Mouse (Mus musculus): ENCODE measurements around the gene Bsg. TPM values are rescaled to one million over a fixed set of nuclear protein-coding genes. Genes with fewer than 3 reads are reported as not detected.

The Bsg gene
- polyA plus RNA-seq, 1 experiment from 2014 or later: 1,048 TPM

- peaks cover 52% of the 10 kb centered on the region for H3K36me3 ChIP-seq (ENCODE audit: insufficient read depth, low read length)
These were observed 15.1 kb upstream of the Bsg start for GRCm38 (mm10) chr10:79689178-79689577.

GRCm38 (mm10) chr10:79691986-79692548 is 12.2 kb upstream of the Bsg start:
- H3K27ac ChIP-seq (ENCODE audit: low read length): no peak overlapping the region
- no peak overlapping the region for H3K4me2 ChIP-seq (replicated peaks; ENCODE audit: low read depth, low read length)
- peaks cover 23% of the 10 kb centered on the region for H3K36me3 ChIP-seq (ENCODE audit: insufficient read depth, low read length)
- peaks cover 12% of the 10 kb centered on the region; the same call in 1 of the 2 replicates for H3K4me1 ChIP-seq (ENCODE audit: insufficient read depth, low read length)
- H3K27me3 ChIP-seq (ENCODE audit: insufficient read depth, low read length): no peaks in the 10 kb centered on the region
- H3K4me3 ChIP-seq (ENCODE audit: low read length): no peak overlapping the region
- 95% methylated on average over 2 of the region's 2 CpGs for WGBS
- no peak overlapping the region for H3K9ac ChIP-seq (replicated peaks; ENCODE audit: low read length)
- no peak for ATAC-seq (ENCODE audit: low FRiP score, low TSS enrichment)
- peaks cover 6% of the 10 kb centered on the region; the same call in 1 of the 2 replicates for H3K9me3 ChIP-seq (ENCODE audit: low read length)

More at GRCm38 (mm10) chr10:79689178-79689577, 15.1 kb upstream of the Bsg start:
- Histone ChIP-seq H3K4me1 (ENCODE audit: insufficient read depth, low read length) (peaks cover 2% of the 10 kb centered on the region), H3K27ac (ENCODE audit: low read length) (no peak overlapping the region), H3K4me2 (replicated peaks; ENCODE audit: low read depth, low read length) (no peak overlapping the region), H3K9ac (replicated peaks; ENCODE audit: low read length) (no peak overlapping the region), H3K9me3 (ENCODE audit: low read length) (peaks cover 6% of the 10 kb centered on the region; the same call in 1 of the 2 replicates), H3K27me3 (ENCODE audit: insufficient read depth, low read length) (no peaks in the 10 kb centered on the region), H3K4me3 (ENCODE audit: low read length) (no peak overlapping the region)
- no peak for ATAC-seq (ENCODE audit: low FRiP score, low TSS enrichment)
- WGBS: 88% methylated on average over 3 of the region's 3 CpGs

GRCm38 (mm10) chr10:79693580-79694378 is 10.5 kb upstream of the Bsg start:
- peaks cover 7% of the 10 kb centered on the region for H3K36me3 ChIP-seq (ENCODE audit: insufficient read depth, low read length)
- ATAC-seq (ENCODE audit: low FRiP score, low TSS enrichment): no peak
- no peak overlapping the region for H3K4me2 ChIP-seq (replicated peaks; ENCODE audit: low read depth, low read length)
- H3K9ac ChIP-seq (replicated peaks; ENCODE audit: low read length): no peak overlapping the region
- WGBS: 73% methylated on average over 12 of the region's 12 CpGs
- peaks cover 6% of the 10 kb centered on the region; the same call in 1 of the 2 replicates for H3K9me3 ChIP-seq (ENCODE audit: low read length)
- no peaks in the 10 kb centered on the region for H3K27me3 ChIP-seq (ENCODE audit: insufficient read depth, low read length)
- no peak overlapping the region for H3K27ac ChIP-seq (ENCODE audit: low read length)
- peaks cover 12% of the 10 kb centered on the region; the same call in 1 of the 2 replicates for H3K4me1 ChIP-seq (ENCODE audit: insufficient read depth, low read length)
- H3K4me3 ChIP-seq (ENCODE audit: low read length): no peak overlapping the region

- Histone ChIP-seq H3K27me3 (ENCODE audit: insufficient read depth, low read length) (no peaks in the 10 kb centered on the region), H3K27ac (ENCODE audit: low read length) (no peak overlapping the region), H3K4me3 (ENCODE audit: low read length) (no peak overlapping the region), H3K4me2 (replicated peaks; ENCODE audit: low read depth, low read length) (no peak overlapping the region), H3K4me1 (ENCODE audit: insufficient read depth, low read length) (peaks cover 12% of the 10 kb centered on the region; the same call in 1 of the 2 replicates), H3K36me3 (ENCODE audit: insufficient read depth, low read length) (peaks cover 1% of the 10 kb centered on the region), H3K9me3 (ENCODE audit: low read length) (peaks cover 6% of the 10 kb centered on the region; the same call in 1 of the 2 replicates), H3K9ac (replicated peaks; ENCODE audit: low read length) (no peak overlapping the region)
- WGBS: 85% methylated on average over 6 of the region's 6 CpGs
- ATAC-seq (ENCODE audit: low FRiP score, low TSS enrichment): no peak
These were observed 10.0 kb upstream of the Bsg start for GRCm38 (mm10) chr10:79694379-79694655.

- Histone ChIP-seq H3K9me3 (ENCODE audit: low read length) (peaks cover 6% of the 10 kb centered on the region; the same call in 1 of the 2 replicates), H3K27ac (ENCODE audit: low read length) (peak overlapping the region; percentile 84), H3K4me2 (replicated peaks; ENCODE audit: low read depth, low read length) (no peak overlapping the region), H3K36me3 (ENCODE audit: insufficient read depth, low read length) (no peaks in the 10 kb centered on the region), H3K9ac (replicated peaks; ENCODE audit: low read length) (no peak overlapping the region), H3K4me1 (ENCODE audit: insufficient read depth, low read length) (peaks cover 12% of the 10 kb centered on the region; the same call in 1 of the 2 replicates), H3K27me3 (ENCODE audit: insufficient read depth, low read length) (no peaks in the 10 kb centered on the region), H3K4me3 (ENCODE audit: low read length) (no peak overlapping the region)
- ATAC-seq (ENCODE audit: low FRiP score, low TSS enrichment): peak; percentile 59; the same call in 1 of the 2 replicates
- 64% methylated on average over 13 of the region's 13 CpGs for WGBS
These were observed 8.8 kb upstream of the Bsg start for GRCm38 (mm10) chr10:79695231-79696128.

GRCm38 (mm10) chr10:79696129-79696651 is 8.1 kb upstream of the Bsg start:
- Histone ChIP-seq H3K27ac (ENCODE audit: low read length) (peak overlapping the region; percentile 84), H3K4me2 (replicated peaks; ENCODE audit: low read depth, low read length) (no peak overlapping the region), H3K36me3 (ENCODE audit: insufficient read depth, low read length) (no peaks in the 10 kb centered on the region), H3K9ac (replicated peaks; ENCODE audit: low read length) (peak overlapping the region; percentile 29; the same call in 1 of the 2 replicates), H3K27me3 (ENCODE audit: insufficient read depth, low read length) (no peaks in the 10 kb centered on the region), H3K4me1 (ENCODE audit: insufficient read depth, low read length) (peaks cover 19% of the 10 kb centered on the region), H3K9me3 (ENCODE audit: low read length) (peaks cover 6% of the 10 kb centered on the region; the same call in 1 of the 2 replicates), H3K4me3 (ENCODE audit: low read length) (no peak overlapping the region)
- 49% methylated on average over 9 of the region's 9 CpGs for WGBS
- ATAC-seq (ENCODE audit: low FRiP score, low TSS enrichment): peak; percentile 28; the same call in 1 of the 2 replicates

- no peaks in the 10 kb centered on the region for H3K36me3 ChIP-seq (ENCODE audit: insufficient read depth, low read length)
- no peaks in the 10 kb centered on the region for H3K9me3 ChIP-seq (ENCODE audit: low read length)
- peaks cover 25% of the 10 kb centered on the region for H3K4me1 ChIP-seq (ENCODE audit: insufficient read depth, low read length)
- no peak overlapping the region for H3K4me2 ChIP-seq (replicated peaks; ENCODE audit: low read depth, low read length)
- H3K27me3 ChIP-seq (ENCODE audit: insufficient read depth, low read length): no peaks in the 10 kb centered on the region
- ATAC-seq (ENCODE audit: low FRiP score, low TSS enrichment): no peak
- 67% methylated on average over 6 of the region's 6 CpGs for WGBS
- no peak overlapping the region for H3K9ac ChIP-seq (replicated peaks; ENCODE audit: low read length)
- H3K4me3 ChIP-seq (ENCODE audit: low read length): no peak overlapping the region
- H3K27ac ChIP-seq (ENCODE audit: low read length): no peak overlapping the region
These were observed 6.4 kb upstream of the Bsg start for GRCm38 (mm10) chr10:79697916-79698315.

- no peak overlapping the region for H3K4me2 ChIP-seq (replicated peaks; ENCODE audit: low read depth, low read length)
- 93% methylated on average over 6 of the region's 6 CpGs for WGBS
- no peaks in the 10 kb centered on the region for H3K27me3 ChIP-seq (ENCODE audit: insufficient read depth, low read length)
- H3K36me3 ChIP-seq (ENCODE audit: insufficient read depth, low read length): no peaks in the 10 kb centered on the region
- peaks cover 25% of the 10 kb centered on the region for H3K4me1 ChIP-seq (ENCODE audit: insufficient read depth, low read length)
- no peak overlapping the region for H3K4me3 ChIP-seq (ENCODE audit: low read length)
- no peak overlapping the region for H3K9ac ChIP-seq (replicated peaks; ENCODE audit: low read length)
- no peaks in the 10 kb centered on the region for H3K9me3 ChIP-seq (ENCODE audit: low read length)
- no peak for ATAC-seq (ENCODE audit: low FRiP score, low TSS enrichment)
- no peak overlapping the region for H3K27ac ChIP-seq (ENCODE audit: low read length)
These were observed 5.8 kb upstream of the Bsg start for GRCm38 (mm10) chr10:79698459-79698858.

- Histone ChIP-seq H3K4me2 (replicated peaks; ENCODE audit: low read depth, low read length) (no peak overlapping the region), H3K27me3 (ENCODE audit: insufficient read depth, low read length) (no peaks in the 10 kb centered on the region), H3K36me3 (ENCODE audit: insufficient read depth, low read length) (no peaks in the 10 kb centered on the region), H3K4me1 (ENCODE audit: insufficient read depth, low read length) (peaks cover 28% of the 10 kb centered on the region), H3K27ac (ENCODE audit: low read length) (peak overlapping the region; percentile 73), H3K9me3 (ENCODE audit: low read length) (no peaks in the 10 kb centered on the region), H3K4me3 (ENCODE audit: low read length) (no peak overlapping the region), H3K9ac (replicated peaks; ENCODE audit: low read length) (peak overlapping the region; percentile 40)
- WGBS: 42% methylated on average over 7 of the region's 7 CpGs
- no peak for ATAC-seq (ENCODE audit: low FRiP score, low TSS enrichment)
These were observed 3.6 kb upstream of the Bsg start for GRCm38 (mm10) chr10:79700676-79701075.
